Mouse (Mus musculus): Measurements from ENCODE around the gene Eif2b4.
A peak's percentile ranks its signal among the peaks of the same experiment; 100 is the strongest.

Gene Eif2b4

GRCm38 (mm10) chr5:31154152-31154553, 39.1 kb downstream of the Eif2b4 start, which contains the start of gene Mpv17:
Mpv17 (minus strand) TSS chr5:31154251.
- peak; percentile 51 for DNase-seq (ENCODE audit: low spot score)

DNA sequence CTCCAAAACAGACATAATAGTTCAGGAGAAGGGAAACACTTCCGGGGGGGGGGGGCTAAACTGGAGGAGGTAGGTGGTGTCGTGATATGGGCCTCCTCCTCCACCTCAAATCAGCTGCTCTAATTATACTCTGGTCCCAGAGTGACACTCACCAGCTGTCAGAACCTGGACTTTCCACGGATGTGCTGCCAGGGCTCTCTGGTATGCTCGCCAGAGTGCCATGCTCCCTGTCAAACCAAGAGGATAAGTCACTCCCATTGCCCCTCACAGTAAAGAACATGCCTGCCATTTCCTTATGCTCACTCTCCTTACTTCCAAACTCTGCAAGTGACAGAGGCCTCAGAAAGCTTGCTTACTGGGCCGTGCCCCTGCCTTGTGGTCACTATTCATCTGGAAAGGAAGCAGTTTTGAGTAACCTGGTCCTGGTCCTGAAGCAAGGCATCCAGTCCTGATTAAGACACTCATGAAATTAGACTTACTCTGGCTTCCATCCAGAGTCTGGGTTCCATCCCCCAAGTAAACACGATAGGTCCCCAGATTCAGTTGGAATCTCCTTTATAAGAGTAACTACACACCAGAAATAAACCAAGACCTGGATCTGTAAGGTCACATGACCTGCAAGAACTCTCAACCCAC, 39.6 kb downstream of the Eif2b4 start:
- no peak for DNase-seq (ENCODE audit: low spot score)

DNA sequence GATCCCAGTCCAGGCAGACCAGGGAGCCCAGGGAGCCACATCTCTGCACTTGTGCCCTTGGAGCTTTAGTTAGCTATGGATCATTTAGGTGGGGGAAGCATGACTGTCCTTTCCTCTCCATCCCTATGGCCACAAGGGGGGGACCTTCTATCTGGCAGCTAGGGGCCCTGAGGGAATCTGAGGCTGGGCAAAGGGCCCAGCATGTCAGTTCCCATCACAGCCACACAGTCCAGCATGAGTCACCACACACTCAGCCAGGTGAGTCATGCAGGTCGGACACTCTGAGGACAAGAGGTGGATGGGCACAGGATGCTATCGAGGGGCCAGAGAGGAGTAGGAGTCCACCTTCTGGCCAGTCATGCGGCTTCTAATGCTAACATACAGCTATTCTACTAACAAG, 41.5 kb downstream of the Eif2b4 start:
- no peak for DNase-seq (ENCODE audit: low spot score)

- no peak for DNase-seq (ENCODE audit: low spot score)
Observed at GRCm38 (mm10) chr5:31149781-31150180, 43.4 kb downstream of the Eif2b4 start.

- DNase-seq (ENCODE audit: low spot score), result no peak
Observed at GRCm38 (mm10) chr5:31138968-31139425, 54.2 kb downstream of the Eif2b4 start.

- DNase-seq (ENCODE audit: low spot score), result no peak
Observed at GRCm38 (mm10) chr5:31138241-31138967, 54.8 kb downstream of the Eif2b4 start, which contains the start of gene Ucn. Ucn (minus strand) TSS chr5:31138829.

DNA sequence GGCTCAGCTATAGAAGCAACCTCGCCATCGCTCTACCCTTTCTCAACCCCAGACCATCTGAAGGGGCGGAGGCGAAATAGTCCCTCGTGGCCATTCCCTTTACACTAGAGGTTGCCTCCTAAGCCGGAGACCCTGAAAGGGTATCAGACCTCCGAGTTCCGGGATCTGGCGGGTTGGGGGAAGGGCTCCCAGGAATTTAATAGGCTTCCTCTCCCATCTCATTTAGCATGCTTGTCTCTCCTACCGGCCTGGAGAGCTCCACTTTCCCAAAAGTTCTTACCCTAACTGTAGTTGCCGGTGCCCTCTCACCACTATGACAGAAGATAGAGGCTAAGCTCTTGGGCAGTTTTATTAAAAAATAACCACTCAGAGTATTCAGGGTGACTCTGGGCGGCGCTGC, 55.6 kb downstream of the Eif2b4 start:
- no peak for DNase-seq (ENCODE audit: low spot score)
